Mouse (Mus musculus) T-helper 2 cell (primary cell): Measurements from ENCODE around the gene Pcna.

Experiments
- in situ Hi-C: fragments of 300-600 bp; cut with MboI, MseI; formaldehyde crosslinking; loops from one replicate; pipeline ENCODE4 v1.15.1; 2025; ENCODE audit warnings: high pct_unique_total_duplicates

The Pcna gene

GRCm38 (mm10) chr2:132235291-132235690 is 17.8 kb downstream of the Pcna start:
- in situ Hi-C loops, result no loop called here

DNA sequence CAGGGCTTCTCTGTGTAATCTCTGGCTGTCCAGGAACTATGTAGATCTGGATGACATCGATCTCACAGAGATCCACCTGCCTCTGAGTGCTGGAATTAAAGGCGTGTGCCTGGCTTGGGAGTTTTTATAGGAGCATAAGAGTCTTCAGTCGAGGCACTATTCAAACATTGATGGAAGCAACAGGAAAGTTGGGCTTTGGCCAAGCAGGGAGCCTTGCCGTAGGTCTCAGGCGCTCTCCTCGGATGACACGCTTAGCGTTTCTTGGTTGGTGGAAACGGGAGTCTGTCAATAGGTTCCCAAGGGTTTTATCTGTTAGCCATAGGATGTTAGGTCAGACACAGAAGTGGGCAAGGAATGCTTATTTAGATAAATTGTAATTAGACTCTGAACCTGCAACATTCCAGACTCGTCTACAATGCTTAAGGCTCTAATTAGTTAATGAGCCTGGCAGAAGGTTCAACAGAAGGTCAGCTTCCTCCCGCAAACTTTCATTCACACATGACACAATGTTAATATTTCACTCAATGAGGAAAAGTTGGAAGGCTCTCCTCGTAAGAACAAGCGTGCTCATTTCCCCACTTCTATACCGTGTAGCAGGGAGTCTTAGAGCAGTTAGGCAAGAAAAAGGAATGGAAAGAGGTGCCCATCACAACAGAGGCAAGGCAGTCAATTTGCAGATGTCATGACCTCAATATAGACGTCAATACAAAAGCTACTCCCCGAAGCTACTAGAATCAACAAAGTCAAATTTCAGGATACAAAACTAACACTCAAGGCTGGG is 18.9 kb downstream of the Pcna start:
- in situ Hi-C loops, result no loop called here

DNA sequence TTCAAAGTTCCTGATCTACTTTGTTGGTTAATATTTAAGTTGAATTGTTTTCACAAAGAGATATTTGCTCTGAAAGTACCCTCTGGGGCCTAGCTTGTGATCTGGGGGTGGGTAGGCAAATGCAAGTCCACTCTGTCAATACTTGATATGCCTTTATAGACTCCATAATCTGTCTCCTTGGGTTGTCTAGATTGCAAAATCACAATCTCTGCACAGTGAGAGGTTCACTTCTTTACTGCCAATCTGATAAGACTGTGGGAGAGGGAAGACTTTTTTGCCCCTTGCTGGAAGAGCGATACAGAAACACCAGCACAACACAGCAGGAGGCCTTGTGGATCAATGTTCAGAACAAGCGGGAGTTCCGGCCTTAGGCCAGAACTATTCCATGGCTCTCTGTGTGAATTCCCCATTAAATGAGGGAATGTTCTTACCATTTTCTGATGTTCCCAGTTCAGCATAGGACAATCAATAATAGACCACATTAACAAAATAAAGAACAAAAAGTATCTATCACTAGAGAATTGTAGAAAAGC is 20.6 kb downstream of the Pcna start:
- in situ Hi-C loops, result no loop called here

- in situ Hi-C loops, result loop anchor here (5.0 kb wide), 1 partner anchor 242 kb away; no protein-coding TSS in a partner anchor
Observed at GRCm38 (mm10) chr2:132224359-132224758, 28.8 kb downstream of the Pcna start.

DNA sequence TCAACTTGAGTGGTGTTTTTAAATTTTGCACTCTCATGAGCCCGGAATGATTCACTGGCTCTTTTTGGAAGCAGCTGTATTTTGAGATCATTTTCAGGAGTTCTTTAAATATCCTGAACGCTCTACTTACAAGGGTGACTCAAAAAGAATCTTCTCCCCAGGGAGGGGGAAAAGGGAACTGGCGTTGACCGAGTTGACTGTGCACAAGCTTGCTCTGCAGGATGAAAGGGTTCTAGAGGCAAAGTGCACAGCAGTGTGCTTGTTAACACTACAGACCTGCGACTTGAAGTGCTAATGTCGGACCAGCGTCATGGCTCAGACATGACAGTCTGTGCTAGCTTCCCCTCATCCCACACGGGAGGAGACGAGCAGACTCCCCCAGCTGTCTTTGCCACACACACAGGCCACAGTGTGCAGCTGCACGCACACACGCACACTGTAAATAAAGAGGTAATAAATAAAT is 31.5 kb downstream of the Pcna start:
- in situ Hi-C loops, result loop anchor here (5.0 kb wide), 1 partner anchor 239 kb away; no protein-coding TSS in a partner anchor

- in situ Hi-C loops, result no loop called here
Observed at GRCm38 (mm10) chr2:132211995-132212656, 41.0 kb downstream of the Pcna start.

DNA sequence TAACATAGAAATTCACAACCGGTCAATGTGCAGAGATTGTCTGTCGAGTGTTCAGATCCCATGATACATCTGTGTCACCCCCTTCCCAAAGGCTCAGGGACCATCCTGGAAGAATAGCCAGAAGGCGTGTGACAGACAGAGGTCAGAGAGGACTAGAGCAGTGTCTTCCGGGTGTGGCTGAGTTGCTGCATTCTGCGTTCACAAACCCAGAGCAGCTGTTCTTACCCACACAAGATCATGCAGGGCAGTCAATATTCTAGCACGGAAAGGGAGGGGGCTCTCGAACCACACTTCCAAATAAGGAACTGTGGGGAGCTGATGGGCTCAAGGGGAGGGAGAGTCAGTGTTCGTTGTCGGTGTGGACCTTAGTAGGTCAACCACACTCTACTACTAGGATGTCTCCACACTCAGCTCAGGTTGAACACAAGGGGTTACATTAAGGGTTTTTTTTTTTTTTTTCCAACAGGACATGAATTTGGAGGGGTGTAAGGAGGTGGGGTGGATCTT is 42.3 kb downstream of the Pcna start:
- in situ Hi-C loops, result no loop called here

DNA sequence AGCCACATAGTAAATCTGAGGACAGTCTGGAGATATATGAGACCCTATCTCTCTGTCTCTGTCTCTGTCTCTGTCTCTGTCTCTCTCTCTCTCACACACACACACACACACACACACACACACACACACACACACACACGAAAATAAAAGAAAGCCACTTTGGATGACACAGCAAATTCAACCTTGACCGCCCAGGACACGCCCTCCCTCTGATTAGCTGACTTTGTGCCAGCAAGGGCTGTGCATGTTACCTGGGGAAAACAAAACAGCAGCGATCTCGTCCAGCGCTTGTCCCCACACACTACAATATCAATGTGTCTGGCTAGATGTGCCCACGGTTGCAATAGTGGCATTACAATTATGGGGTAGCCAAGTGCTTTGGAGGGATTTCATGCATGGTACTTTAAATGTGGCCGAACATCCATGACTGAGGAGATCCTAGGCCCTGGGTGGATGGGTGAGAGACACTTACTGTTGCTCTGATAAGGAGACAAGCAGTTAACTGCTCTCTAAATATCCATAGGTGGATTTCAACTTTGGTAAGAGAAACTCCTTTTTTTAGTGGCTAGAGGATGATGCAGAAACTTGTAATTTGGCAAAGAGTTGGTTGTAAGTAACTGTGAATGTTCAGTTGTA is 44.8 kb downstream of the Pcna start:
- in situ Hi-C loops, result no loop called here

DNA sequence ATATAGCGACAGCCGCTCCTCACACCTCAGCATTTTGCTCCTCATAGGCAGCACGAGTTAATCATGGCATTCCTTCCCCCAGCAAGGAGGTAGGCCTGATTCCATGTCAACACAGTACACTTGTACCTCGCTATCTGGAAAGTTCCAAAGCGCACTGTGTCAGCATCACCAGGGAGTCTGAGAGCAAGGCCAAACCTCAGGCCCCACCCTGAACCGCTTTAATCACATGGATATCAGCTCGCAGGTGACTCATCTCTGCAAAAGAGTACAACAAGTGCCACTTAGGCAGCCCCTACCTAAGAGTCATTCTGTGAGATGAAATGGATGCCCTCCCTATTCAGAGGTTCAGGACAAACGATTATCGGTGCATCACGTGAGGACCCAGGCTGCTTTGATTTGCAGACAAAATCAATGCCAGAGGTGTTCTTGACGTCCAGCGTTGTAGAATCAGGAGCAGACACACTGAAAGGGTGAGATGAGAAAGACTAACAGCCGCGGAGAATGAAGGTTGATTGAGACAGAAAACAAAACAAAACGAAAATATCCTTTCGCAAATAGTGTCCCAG is 46.7 kb downstream of the Pcna start:
- in situ Hi-C loops, result no loop called here

- in situ Hi-C loops, result no loop called here
Observed at GRCm38 (mm10) chr2:132205549-132205948, 47.6 kb downstream of the Pcna start.

DNA sequence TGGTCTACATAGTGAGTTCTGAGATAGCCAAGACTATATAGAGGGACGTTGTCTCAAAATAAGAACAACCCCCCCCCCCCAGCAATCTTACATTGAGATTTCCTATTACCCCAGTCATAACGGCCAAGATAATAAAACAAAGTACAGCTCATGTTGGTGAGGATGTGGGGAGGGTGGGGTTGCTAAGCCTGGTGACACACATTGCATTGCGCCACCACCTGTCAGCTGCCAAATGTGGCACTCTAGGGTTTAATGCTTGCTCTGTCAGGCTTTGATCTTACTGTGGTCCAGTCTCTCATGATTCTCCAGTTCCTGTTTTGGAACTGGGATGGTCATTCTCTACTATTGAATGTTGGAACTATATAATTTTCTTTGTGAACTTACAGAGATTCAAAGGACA is 49.3 kb downstream of the Pcna start:
- in situ Hi-C loops, result no loop called here

DNA sequence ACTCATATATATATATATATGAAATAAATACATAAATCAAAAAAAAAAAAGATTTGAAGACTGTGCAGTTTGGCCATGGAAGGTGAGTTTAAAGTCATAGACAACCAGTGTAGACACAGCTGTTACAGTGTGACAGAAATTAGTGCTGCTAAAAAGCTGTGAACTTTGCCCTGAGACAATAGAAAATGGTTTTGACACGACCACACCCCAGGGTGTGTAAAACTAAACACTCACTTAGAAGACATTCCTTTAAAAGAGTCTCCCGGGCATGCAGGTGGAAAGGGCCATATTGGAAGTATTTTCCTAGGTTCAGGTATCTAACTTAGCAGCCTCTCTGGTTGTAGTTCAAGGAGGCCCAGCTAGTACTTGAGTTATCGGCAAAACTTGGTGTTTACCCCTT is 49.9 kb downstream of the Pcna start:
- in situ Hi-C loops, result no loop called here
